Mouse (Mus musculus): Measurements from ENCODE around the gene Mnat1.

- TF ChIP-seq USF1 (IDR thresholded peaks at IDR 0.05; ENCODE audit: low read depth, low read length) (no peak), CTCF (IDR thresholded peaks at IDR 0.05 in 2 of 3, conservative IDR thresholded peaks at IDR 0.05 in 1 of 3; ENCODE audit: control insufficient read depth in 1 of 3, insufficient read depth in 1 of 3, low read depth in 2 of 3, low read length in 3 of 3, poor library complexity in 1 of 3, severe bottlenecking in 1 of 3) (no peak), ELF1 (IDR thresholded peaks at IDR 0.05; ENCODE audit: low read depth, low read length) (no peak), ETS1 (IDR thresholded peaks at IDR 0.05; ENCODE audit: low read depth, low read length) (no peak), GATA1 (IDR thresholded peaks at IDR 0.05; ENCODE audit: low read depth, low read length) (no peak), MYC (IDR thresholded peaks at IDR 0.05; ENCODE audit: low read depth, low read length) (no peak), TAL1 (IDR thresholded peaks at IDR 0.05; ENCODE audit: low read length) (no peak), EP300 (IDR thresholded peaks at IDR 0.05; ENCODE audit: low read depth in 1 of 2, low read length in 2 of 2) (no peak), TBP (IDR thresholded peaks at IDR 0.05; ENCODE audit: low read depth, low read length) (no peak), POLR2A (IDR thresholded peaks at IDR 0.05; ENCODE audit: control insufficient read depth in 1 of 2, insufficient read depth in 1 of 2, low read depth in 1 of 2, low read length in 2 of 2, poor library complexity in 1 of 2) (no peak), ZKSCAN1 (IDR thresholded peaks at IDR 0.05; ENCODE audit: low read depth, low read length) (no peak), ZNF384 (IDR thresholded peaks at IDR 0.05; ENCODE audit: low read depth, low read length) (no peak), ZC3H11A (IDR thresholded peaks at IDR 0.05; ENCODE audit: low read depth, low read length) (no peak), GABPA (IDR thresholded peaks at IDR 0.05; ENCODE audit: low read depth, low read length) (no peak)
Observed at GRCm38 (mm10) chr12:73269933-73270332, 146.4 kb downstream of the Mnat1 start.
